Mouse (Mus musculus) forebrain, embryonic 14.5 days (tissue): ENCODE measurements around the gene 3110082J24Rik. TPM values are rescaled to one million over a fixed set of nuclear protein-coding genes. Genes with fewer than 3 reads are reported as not detected.

ENCODE experiments used
- ATAC-seq: fragments of 200-750 bp; cut with Nextera tagmentation; 2 replicates; pipeline ENCODE4 v1.8.0; 2017; ENCODE audit warnings: mild to moderate bottlenecking, moderate library complexity
- DNase-seq: peaks from one replicate; pipeline ENCODE4 v3.0.0-alpha.2; 2015; ENCODE audit warnings: low spot score
- H3K27ac ChIP-seq: fragments of 300-500 bp; sonication (generic); 2 replicates; pipeline ENCODE4 v1.5.1; 2014; ENCODE audit warnings: low read depth, mild to moderate bottlenecking, control low read depth, low read length, moderate library complexity
- H3K27me3 ChIP-seq: fragments of 300-500 bp; sonication (generic); replicated peaks from 2 replicates; pipeline ENCODE4 v1.6.1; 2014; ENCODE audit warnings: low read length, control low read depth, mixed read lengths; ENCODE audit not compliant: control insufficient read depth, insufficient read depth
- H3K36me3 ChIP-seq: fragments of 300-500 bp; sonication (generic); 2 replicates; pipeline ENCODE4 v1.6.1; 2014; ENCODE audit warnings: low read length, control low read depth; ENCODE audit not compliant: control insufficient read depth, insufficient read depth
- H3K4me1 ChIP-seq: fragments of 300-500 bp; sonication (generic); 2 replicates; pipeline ENCODE4 v1.6.1; 2014; ENCODE audit warnings: antibody characterized with exemption, low read length, control low read depth; ENCODE audit not compliant: control insufficient read depth, insufficient read depth
- H3K4me2 ChIP-seq: fragments of 300-500 bp; sonication (generic); 2 replicates; pipeline ENCODE4 v1.6.1; 2014; ENCODE audit warnings: mild to moderate bottlenecking, control low read depth, low read length
- H3K4me3 ChIP-seq: fragments of 300-500 bp; sonication (generic); 2 replicates; pipeline ENCODE4 v1.5.1; 2014; ENCODE audit warnings: low read depth, low read length, control low read depth
- H3K9ac ChIP-seq: fragments of 300-500 bp; sonication (generic); 2 replicates; pipeline ENCODE4 v1.6.1; 2014; ENCODE audit warnings: mild to moderate bottlenecking, low read length, control low read depth, moderate library complexity
- H3K9me3 ChIP-seq: fragments of 300-500 bp; sonication (generic); replicated peaks from 2 replicates; pipeline ENCODE4 v1.6.1; 2016; ENCODE audit warnings: low read length, control low read depth, mixed read lengths; ENCODE audit not compliant: control insufficient read depth
- WGBS: fragments of 180-500 bp; shearing (Covaris S2); extraction: QIAGEN DNeasy Blood & Tissue Kit; methylation state at CpG from one replicate; pipeline ENCODE4 v1.1.7; 2014; 5-methylcytosine and 5-hydroxymethylcytosine counted together
- polyA plus RNA-seq: library from polyadenylated mRNA; unstranded; fragments of >200 nt; fragmentation: Nextera tagmentation; extraction: Ambion mirVana; gene quantifications from 2 replicates; pipeline ENCODE4 v1.2.1, GENCODE M21; 2014

3110082J24Rik gene
- polyA plus RNA-seq = 4.6 and 7.1 TPM in 2 replicates

DNA sequence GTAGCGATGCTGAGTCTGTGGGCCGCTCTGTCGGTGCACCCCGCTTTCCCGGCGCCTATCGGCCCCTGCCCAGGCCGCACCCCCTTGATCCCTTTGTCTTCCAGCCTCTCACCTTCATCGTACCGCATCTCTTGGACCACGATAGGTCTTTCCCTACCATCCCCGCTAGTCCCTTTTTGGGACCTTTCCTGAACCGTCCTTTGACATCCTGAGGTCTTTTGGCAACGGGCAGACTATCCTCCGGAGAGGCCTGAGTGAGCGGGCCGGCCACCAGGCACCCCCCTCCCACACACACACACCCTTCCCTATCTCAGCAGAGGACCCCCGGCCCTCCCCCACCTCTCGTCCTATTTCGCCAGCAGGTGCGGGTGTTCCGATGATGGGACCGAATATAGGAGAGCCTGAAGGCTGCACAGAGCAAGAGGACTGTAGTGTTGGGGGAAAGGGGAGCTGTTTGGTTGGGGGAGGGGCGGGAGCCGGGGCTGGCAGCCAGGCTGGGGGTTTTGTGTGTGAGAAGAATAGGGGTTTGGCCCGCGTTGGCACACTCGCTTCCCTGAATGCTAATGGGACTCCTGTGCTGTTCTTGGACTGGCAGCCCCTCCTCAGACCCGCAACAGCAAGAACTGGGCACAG is at the start of gene 3110082J24Rik:
Gene 3110082J24Rik (minus strand): TSS at position 419 of the 633 bp plus-strand sequence.
- ATAC-seq = peak; percentile 76
- H3K27ac ChIP-seq = peak within 1 kb of the TSS; percentile 84
- H3K4me3 ChIP-seq = peak within 1 kb of the TSS; percentile 70
- no peaks in the 10 kb centered on the region for H3K9me3 ChIP-seq
- WGBS = under 1% methylated on average over 29 of the region's 29 CpGs
- peaks cover 13% of the 10 kb centered on the region; the same call in 1 of the 2 replicates for H3K36me3 ChIP-seq
- no peaks in the 10 kb centered on the region for H3K27me3 ChIP-seq
- peaks cover 33% of the 10 kb centered on the region for H3K4me1 ChIP-seq
- H3K9ac ChIP-seq = peak within 1 kb of the TSS; percentile 84
- DNase-seq = peak; percentile 89
- peak within 1 kb of the TSS; percentile 96 for H3K4me2 ChIP-seq

DNA sequence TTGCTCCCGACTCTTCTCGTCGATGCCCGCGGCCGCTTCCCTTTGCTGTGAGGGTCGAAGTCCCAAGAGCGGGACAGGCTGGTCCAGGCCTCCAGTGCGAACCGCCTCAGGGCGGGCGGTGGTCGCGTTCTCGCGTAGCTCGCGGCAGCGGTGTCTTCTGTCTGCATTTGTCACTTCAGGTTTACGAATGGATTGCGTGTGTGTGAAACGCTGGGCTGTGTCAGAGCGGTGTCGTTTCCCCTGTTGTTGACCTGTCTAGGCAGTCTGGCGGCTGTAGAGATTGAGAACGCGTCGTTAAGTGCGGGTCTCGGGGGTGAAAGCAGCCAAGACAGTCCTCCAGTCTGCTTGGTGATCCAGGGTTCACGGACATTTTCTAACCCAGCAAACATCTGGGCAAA is 49.5 kb upstream of the 3110082J24Rik start:
- peak overlapping the region; percentile 87 for H3K4me2 ChIP-seq
- DNase-seq = no peak
- peaks cover 13% of the 10 kb centered on the region for H3K4me1 ChIP-seq
- peak overlapping the region; percentile 84 for H3K27ac ChIP-seq
- peak overlapping the region; percentile 94 for H3K4me3 ChIP-seq
- H3K9me3 ChIP-seq = no peaks in the 10 kb centered on the region
- H3K27me3 ChIP-seq = no peaks in the 10 kb centered on the region
- under 1% methylated on average over 31 of the region's 31 CpGs for WGBS
- H3K36me3 ChIP-seq = no peaks in the 10 kb centered on the region
- peak overlapping the region; percentile 83 for H3K9ac ChIP-seq
- ATAC-seq = peak; percentile 76

DNA sequence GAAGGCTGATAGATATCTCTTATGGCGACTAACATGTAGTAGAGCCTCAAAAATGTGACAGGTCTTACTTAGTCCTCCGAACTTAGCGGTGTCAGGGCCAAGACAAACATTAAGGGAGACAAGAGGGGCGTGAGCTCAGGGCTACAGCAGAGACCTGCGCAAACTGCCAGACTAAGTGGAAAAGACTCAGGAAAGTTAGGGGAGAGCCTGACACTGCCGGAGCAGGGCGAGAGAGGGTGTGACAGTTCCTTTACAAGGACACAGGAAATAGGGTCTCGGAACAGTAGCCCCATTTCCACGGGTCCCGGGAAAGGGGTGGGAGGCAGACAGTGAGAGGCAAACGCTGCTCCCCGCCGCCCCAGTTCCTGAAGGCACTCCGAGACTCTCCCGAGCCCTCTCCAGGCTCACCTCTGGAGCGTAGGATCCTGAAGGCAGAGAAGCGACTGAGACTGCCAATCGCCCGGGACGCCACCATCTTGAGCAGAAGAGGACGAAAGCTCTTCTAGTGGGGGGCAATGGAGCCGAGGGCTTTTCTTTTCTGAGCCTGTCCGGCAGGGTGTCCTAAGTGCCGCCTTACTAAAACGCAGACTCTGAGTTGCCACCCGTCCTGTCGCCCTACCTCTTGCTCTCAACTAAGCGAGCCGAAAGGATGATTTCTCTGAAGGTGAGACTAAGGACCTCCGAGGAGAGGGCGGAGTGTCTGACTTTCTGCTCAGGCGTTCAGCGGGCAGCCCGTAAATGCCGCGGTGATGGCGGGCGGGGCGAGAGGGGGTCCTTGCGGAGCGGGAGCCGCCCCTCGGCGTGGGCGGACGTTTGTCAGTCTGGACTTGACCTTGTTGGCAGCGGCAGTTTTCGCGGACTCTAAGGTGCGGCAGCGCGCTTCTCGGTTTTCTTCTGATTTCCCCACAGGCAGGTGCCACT is 48.8 kb upstream of the 3110082J24Rik start, which contains the start of the genes Hadha and Hadhb:
Gene Hadha (minus strand): TSS at position 689 of the 921 bp plus-strand sequence.
Gene Hadhb (plus strand): TSS at position 775 of the 921 bp plus-strand sequence.
- Histone ChIP-seq H3K36me3 (no peaks in the 10 kb centered on the region), H3K27ac (peak within 1 kb of the TSS; percentile 84), H3K27me3 (no peaks in the 10 kb centered on the region), H3K9ac (peak within 1 kb of the TSS; percentile 83), H3K4me2 (peak within 1 kb of the TSS; percentile 87), H3K4me3 (peak within 1 kb of the TSS; percentile 94), H3K4me1 (peaks cover 13% of the 10 kb centered on the region), H3K9me3 (no peaks in the 10 kb centered on the region)
- peak; percentile 93 for ATAC-seq
- WGBS = under 1% methylated on average over 53 of the region's 53 CpGs
- peak; percentile 91 for DNase-seq

DNA sequence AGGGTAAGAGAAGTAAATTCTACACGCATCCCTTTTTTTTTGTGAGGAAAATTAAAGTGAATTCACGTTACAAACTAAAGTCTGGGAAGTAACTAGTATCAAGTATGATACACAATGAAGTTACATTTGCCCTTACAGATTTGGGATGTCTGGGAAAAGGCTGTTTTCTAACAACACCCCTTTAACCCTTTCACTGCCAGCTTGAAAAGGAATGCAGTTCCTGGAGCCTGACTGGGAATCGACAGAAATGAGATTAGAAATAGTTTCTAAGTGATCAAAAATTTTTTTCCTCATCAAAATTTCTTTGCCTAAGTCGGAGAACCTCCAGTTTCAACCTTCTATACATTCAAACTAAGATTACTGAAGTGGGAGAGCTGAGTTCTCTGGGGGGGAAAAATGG is 48.1 kb upstream of the 3110082J24Rik start:
- H3K27me3 ChIP-seq = no peaks in the 10 kb centered on the region
- H3K27ac ChIP-seq = no peak overlapping the region
- H3K9ac ChIP-seq = peak overlapping the region; percentile 83
- H3K36me3 ChIP-seq = no peaks in the 10 kb centered on the region
- peak overlapping the region; percentile 87 for H3K4me2 ChIP-seq
- H3K9me3 ChIP-seq = no peaks in the 10 kb centered on the region
- WGBS = 19% methylated on average over 4 of the region's 4 CpGs
- DNase-seq = peak; percentile 61
- H3K4me3 ChIP-seq = peak overlapping the region; percentile 94
- H3K4me1 ChIP-seq = peaks cover 13% of the 10 kb centered on the region
- ATAC-seq = no peak

DNA sequence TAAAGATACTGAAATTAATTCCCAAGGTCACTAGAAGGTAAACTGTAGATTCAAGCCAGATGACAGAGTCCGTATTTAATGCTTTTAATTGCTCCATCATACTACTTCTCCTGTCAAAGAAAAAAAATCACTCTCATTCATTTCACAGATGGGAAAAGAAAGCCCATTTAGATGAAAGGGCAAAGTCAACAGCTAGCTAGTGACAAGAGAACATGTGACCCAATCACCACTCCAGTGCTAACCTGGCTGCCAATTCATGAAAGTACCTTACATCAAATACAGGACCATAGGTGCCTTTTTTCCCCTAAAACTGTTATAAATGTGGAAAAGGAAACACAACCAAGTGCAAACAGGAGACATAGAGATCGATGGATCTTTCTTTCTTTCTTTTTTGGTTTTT is 47.3 kb upstream of the 3110082J24Rik start:
- Histone ChIP-seq H3K27me3 (no peaks in the 10 kb centered on the region), H3K4me3 (no peak overlapping the region), H3K9me3 (no peaks in the 10 kb centered on the region), H3K27ac (no peak overlapping the region), H3K4me2 (no peak overlapping the region), H3K9ac (no peak overlapping the region), H3K36me3 (no peaks in the 10 kb centered on the region), H3K4me1 (peaks cover 13% of the 10 kb centered on the region)
- 89% methylated on average over 2 of the region's 2 CpGs for WGBS
- no peak for DNase-seq
- ATAC-seq = no peak

DNA sequence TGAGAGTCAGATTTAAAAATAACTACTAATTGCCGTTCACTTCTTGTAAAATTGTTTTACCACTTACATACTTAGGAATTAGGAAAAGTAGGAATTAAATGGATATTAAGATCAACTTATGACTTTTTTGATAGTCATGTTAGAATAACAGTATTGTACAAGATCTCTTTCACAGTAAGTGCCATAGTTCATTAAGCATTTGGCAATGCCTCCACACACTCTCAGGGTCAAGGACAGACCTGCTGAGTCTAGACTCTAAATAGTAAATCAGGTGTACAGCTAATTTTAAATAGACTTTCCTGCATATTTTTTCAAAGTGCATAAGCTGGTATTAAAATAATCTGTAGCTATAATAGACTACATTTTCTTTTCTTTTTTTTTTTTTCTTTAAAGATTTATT is 46.5 kb upstream of the 3110082J24Rik start:
- ATAC-seq (no peak), DNase-seq (no peak)
- no peaks in the 10 kb centered on the region for H3K27me3 ChIP-seq
- H3K9me3 ChIP-seq = no peaks in the 10 kb centered on the region
- no peak overlapping the region for H3K4me2 ChIP-seq
- 87% methylated on average over 1 of the region's 1 CpGs for WGBS
- no peak overlapping the region for H3K9ac ChIP-seq
- no peak overlapping the region for H3K4me3 ChIP-seq
- H3K4me1 ChIP-seq = peaks cover 13% of the 10 kb centered on the region
- no peaks in the 10 kb centered on the region for H3K36me3 ChIP-seq
- no peak overlapping the region for H3K27ac ChIP-seq

DNA sequence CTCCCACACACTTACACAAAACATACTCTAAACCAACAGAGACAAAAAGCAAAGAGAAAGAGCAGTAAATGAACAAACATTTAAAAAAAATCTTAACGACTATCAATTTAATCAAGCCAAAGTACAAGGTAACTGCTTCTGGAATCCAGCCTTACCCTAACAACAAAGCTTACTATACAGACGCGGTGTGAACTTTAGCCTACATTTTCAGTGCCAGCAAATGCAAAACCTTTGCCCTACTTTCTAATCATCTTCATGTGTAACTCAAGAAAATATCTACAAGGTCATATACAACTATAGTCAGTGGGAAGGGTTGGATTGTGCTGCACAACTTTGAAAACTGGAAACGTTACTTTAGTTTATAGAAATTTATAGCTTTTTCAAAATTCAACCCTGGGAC is 46.1 kb upstream of the 3110082J24Rik start:
- WGBS = 32% methylated on average over 4 of the region's 4 CpGs
- 0 out of 2 replicates have a peak overlapping the region, but pooled peaks have one; percentile 25 for H3K9ac ChIP-seq
- no peak overlapping the region for H3K27ac ChIP-seq
- no peaks in the 10 kb centered on the region for H3K27me3 ChIP-seq
- no peak overlapping the region for H3K4me3 ChIP-seq
- H3K9me3 ChIP-seq = no peaks in the 10 kb centered on the region
- DNase-seq (no peak), ATAC-seq (no peak)
- H3K36me3 ChIP-seq = peaks cover under 1% of the 10 kb centered on the region
- peaks cover 13% of the 10 kb centered on the region for H3K4me1 ChIP-seq
- H3K4me2 ChIP-seq = no peak overlapping the region

DNA sequence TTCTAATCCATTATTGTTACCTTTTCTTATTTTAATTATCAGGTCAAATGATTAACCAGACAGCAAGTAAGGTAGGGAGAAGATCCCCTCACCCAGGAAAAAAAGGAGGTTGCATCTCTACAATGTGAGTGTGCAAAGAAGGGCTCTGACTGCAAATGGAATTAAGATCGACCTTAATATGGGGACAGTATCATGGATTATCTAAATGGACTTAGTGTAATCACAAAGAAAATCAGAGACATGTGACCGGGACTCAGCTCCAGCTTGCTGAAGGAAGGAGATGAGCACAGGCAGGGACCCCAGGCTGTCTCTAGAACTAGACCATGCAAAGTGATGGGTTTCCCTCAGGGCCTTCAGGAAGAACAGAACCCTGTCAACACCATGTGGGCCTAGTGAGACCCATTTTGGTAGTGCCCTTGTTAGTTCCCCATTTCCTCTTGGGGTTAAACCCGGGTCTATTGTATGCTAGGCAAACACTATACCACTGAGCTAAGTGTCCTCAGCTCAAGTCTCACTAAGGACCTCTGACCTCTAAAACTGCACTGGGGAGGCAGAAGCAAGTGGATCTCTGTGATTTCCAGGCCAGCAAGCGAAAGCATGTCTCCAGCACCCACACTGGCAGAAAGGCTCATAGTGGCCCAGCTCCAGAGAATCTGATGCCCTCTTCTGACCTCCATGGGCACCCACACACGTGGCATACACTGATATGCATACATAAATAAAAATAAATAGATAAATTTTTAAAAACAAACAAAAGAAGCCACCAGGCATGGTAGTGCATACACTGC is 42.4 kb upstream of the 3110082J24Rik start:
- Histone ChIP-seq H3K4me2 (no peak overlapping the region), H3K9ac (no peak overlapping the region), H3K36me3 (peaks cover 31% of the 10 kb centered on the region), H3K4me1 (peaks cover 5% of the 10 kb centered on the region; the same call in 1 of the 2 replicates), H3K9me3 (no peaks in the 10 kb centered on the region), H3K27me3 (no peaks in the 10 kb centered on the region), H3K27ac (no peak overlapping the region), H3K4me3 (no peak overlapping the region)
- ATAC-seq (no peak), DNase-seq (no peak)
- whole genome bisulfite sequencing = 88% methylated on average over 5 of the region's 5 CpGs
